Mouse (Mus musculus) hindbrain, embryonic 16.5 days (tissue): ENCODE results near the gene E2f6. TPM values are rescaled to one million over a fixed set of nuclear protein-coding genes. Genes with fewer than 3 reads are reported as not detected.

Experiments
- ATAC-seq: fragments of 200-750 bp; cut with Nextera tagmentation; 2 replicates; pipeline ENCODE4 v1.8.0; 2017; ENCODE audit warnings: moderate TSS enrichment, moderate library complexity
- H3K27ac ChIP-seq: fragments of 300-500 bp; sonication (generic); 2 replicates; pipeline ENCODE4 v1.5.1; 2014; ENCODE audit warnings: low read depth, mild to moderate bottlenecking, control low read depth, low read length, moderate library complexity
- H3K27me3 ChIP-seq: fragments of 300-500 bp; sonication (generic); replicated peaks from 2 replicates; pipeline ENCODE4 v1.6.1; 2014; ENCODE audit warnings: low read length; ENCODE audit not compliant: control insufficient read depth, insufficient read depth
- H3K36me3 ChIP-seq: fragments of 300-500 bp; sonication (generic); 2 replicates; pipeline ENCODE4 v1.6.1; 2014; ENCODE audit warnings: mild to moderate bottlenecking, low read length, moderate library complexity, mixed read lengths; ENCODE audit not compliant: control insufficient read depth, insufficient read depth
- H3K4me1 ChIP-seq: fragments of 300-500 bp; sonication (generic); 2 replicates; pipeline ENCODE4 v1.6.1; 2014; ENCODE audit warnings: low read depth, low read length; ENCODE audit not compliant: control insufficient read depth, insufficient read depth
- H3K4me2 ChIP-seq: fragments of 300-500 bp; sonication (generic); 2 replicates; pipeline ENCODE4 v1.6.1; 2014; ENCODE audit warnings: mild to moderate bottlenecking, low read length, control low read depth, moderate library complexity
- H3K4me3 ChIP-seq: fragments of 300-500 bp; sonication (generic); 2 replicates; pipeline ENCODE4 v1.5.1; 2014; ENCODE audit warnings: mild to moderate bottlenecking, low read length, control low read depth, moderate library complexity
- H3K9ac ChIP-seq: fragments of 300-500 bp; sonication (generic); 2 replicates; pipeline ENCODE4 v1.6.1; 2014; ENCODE audit warnings: low read depth, mild to moderate bottlenecking, control low read depth, low read length, moderate library complexity
- H3K9me3 ChIP-seq: fragments of 300-500 bp; sonication (generic); 2 replicates; pipeline ENCODE4 v1.6.1; 2014; ENCODE audit warnings: mild to moderate bottlenecking, low read length, moderate library complexity; ENCODE audit not compliant: control insufficient read depth
- WGBS: fragments of 180-500 bp; shearing (Covaris S2); extraction: QIAGEN DNeasy Blood & Tissue Kit; methylation state at CpG from one replicate; pipeline ENCODE4 v1.1.7; 2014; 5-methylcytosine and 5-hydroxymethylcytosine counted together
- microRNA-seq: library from miRNA; unstranded; fragments of <30 nt; microRNA quantifications from one replicate; pipeline ENCODE4, GENCODE M21; 2017
- polyA plus RNA-seq: library from polyadenylated mRNA; unstranded; fragments of >200 nt; fragmentation: Nextera tagmentation; extraction: Ambion mirVana; gene quantifications from 2 replicates; pipeline ENCODE4 v1.2.1, GENCODE M21; 2015

E2f6 gene
- polyA plus RNA-seq, 1 experiment from 2014 or later, result 28.9 TPM

GRCm38 (mm10) chr12:16884534-16884933 is 73.8 kb downstream of the E2f6 start:
- WGBS, result 96% methylated on average over 4 of the region's 4 CpGs
- H3K4me2 ChIP-seq, result no peak overlapping the region
- no peaks in the 10 kb centered on the region for H3K27me3 ChIP-seq
- no peak overlapping the region for H3K4me3 ChIP-seq
- no peaks in the 10 kb centered on the region for H3K36me3 ChIP-seq
- H3K9me3 ChIP-seq, result no peaks in the 10 kb centered on the region
- H3K27ac ChIP-seq, result no peak overlapping the region
- ATAC-seq, result no peak
- no peak overlapping the region for H3K9ac ChIP-seq
- H3K4me1 ChIP-seq, result no peaks in the 10 kb centered on the region

DNA sequence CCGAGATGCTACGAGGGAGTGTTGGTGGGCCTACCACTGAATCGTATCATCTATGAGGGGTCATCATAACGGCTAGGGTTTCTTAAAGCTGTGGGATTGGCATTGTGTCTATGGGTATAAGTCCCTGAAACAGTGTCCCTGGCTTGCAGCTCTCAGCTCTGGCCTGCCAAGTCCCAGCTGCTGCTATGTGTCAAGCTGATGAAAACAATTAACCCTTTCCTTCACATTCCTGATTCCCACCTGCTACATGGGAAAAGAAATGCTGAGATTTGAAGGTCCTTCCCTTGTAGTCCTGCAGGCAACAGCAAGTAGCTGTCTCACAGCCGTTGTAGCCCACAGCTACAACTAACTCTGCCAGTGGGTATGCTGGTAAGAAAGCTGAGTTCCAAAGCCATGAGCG is 75.6 kb downstream of the E2f6 start:
- Histone ChIP-seq H3K4me2 (no peak overlapping the region), H3K27me3 (no peaks in the 10 kb centered on the region), H3K4me3 (no peak overlapping the region), H3K27ac (no peak overlapping the region), H3K9me3 (no peaks in the 10 kb centered on the region), H3K9ac (no peak overlapping the region), H3K36me3 (no peaks in the 10 kb centered on the region), H3K4me1 (no peaks in the 10 kb centered on the region)
- WGBS, result 88% methylated on average over 6 of the region's 6 CpGs
- no peak for ATAC-seq

Small RNA genes lying within 50 kb of the gene (microRNA-seq; reads per million reads assigned to microRNA genes)
- not detected for gene Gm44305

Other genes with a start within 250 kb of the E2f6 start
- 14.8 and 18.0 TPM in 2 replicates for gene Lpin1, start 200.0 kb upstream of the E2f6 start, polyA plus RNA-seq
- gene Ntsr2, start 157.6 kb upstream of the E2f6 start, polyA plus RNA-seq, result 5.8 and 8.4 TPM in 2 replicates
- 0.51 and 0.70 TPM in 2 replicates for gene Greb1, start 10.1 kb upstream of the E2f6 start, polyA plus RNA-seq
- gene Rock2, start 83.9 kb downstream of the E2f6 start, polyA plus RNA-seq, result 9.6 and 10.9 TPM in 2 replicates
- gene Pqlc3, start 189.4 kb downstream of the E2f6 start, polyA plus RNA-seq, result 1.7 and 2.1 TPM in 2 replicates
- 8.2 and 9.1 TPM in 2 replicates for gene 2410004P03Rik, start 200.8 kb downstream of the E2f6 start, polyA plus RNA-seq